Mouse (Mus musculus): Measurements from ENCODE around the gene Ddit4l. TPM values are rescaled to one million over a fixed set of nuclear protein-coding genes. Genes with fewer than 3 reads are reported as not detected.
"Not testable (repeated sequence)": the region's sequence is repeated elsewhere in the genome, so short reads cannot be mapped to it uniquely, and the experiment has no call there.

Gene Ddit4l
- total RNA-seq, 2 experiments from 2014 or later = 226 to 250 TPM

DNA sequence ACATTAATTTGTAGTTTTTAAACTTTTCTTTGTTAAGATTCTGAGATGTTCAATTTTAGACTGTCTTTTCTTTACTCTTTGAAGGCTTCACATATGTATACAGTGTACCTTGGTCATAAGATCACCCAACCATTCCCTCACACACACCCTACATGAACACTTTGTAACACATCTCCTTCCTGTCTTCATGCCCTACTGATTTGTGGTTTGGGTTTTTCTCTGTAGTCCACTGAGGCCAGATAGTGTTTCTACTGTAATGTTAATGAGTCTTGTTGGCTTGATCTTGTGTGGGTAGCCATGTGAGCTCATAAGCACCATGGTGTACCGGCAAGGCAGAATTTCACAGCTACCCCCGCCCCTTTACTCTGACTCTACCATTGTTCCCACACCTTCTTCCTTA, 31.4 kb downstream of the Ddit4l start:
- Histone ChIP-seq H3K27ac (no peak overlapping the region), H3K4me3 (no peak overlapping the region)
- intact Hi-C loops (cut with DNase I) = no loop called here
- no peak for DNase-seq
- no peak for TF ChIP-seq CTCF (IDR thresholded peaks at IDR 0.05)

DNA sequence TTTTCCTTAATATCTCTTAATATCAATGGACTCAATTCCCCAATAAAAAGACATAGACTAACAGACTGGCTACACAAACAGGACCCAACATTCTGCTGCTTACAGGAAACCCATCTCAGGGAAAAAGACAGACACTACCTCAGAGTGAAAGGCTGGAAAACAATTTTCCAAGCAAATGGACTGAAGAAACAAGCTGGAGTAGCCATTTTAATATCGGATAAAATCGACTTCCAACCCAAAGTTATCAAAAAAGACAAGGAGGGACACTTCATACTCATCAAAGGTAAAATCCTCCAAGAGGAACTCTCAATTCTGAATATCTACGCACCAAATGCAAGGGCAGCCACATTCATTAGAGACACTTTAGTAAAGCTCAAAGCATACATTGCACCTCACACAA, 49.8 kb downstream of the Ddit4l start, which contains the start of gene Gm21962:
TSS of gene Gm21962 (plus strand) at position 301 of the 400 bp plus-strand sequence.
- DNase-seq; intact Hi-C loops (cut with DNase I); H3K27ac ChIP-seq; H3K4me3 ChIP-seq: not testable (repeated sequence)

Small RNAs within 50 kb of the gene (microRNA-seq; reads per million reads assigned to microRNA genes)
- gene Gm22468 = not detected

Other genes with a start within 250 kb of the Ddit4l start
- gene Gm21962, start 49.9 kb downstream of the Ddit4l start, total RNA-seq (2021) = not detected
- gene H2afz, start 242.9 kb downstream of the Ddit4l start, total RNA-seq (2021) = 10 to 100 TPM; 64.1 to 76.3 TPM
- 1 to 10 TPM; 7.6 to 9.5 TPM for gene Dnajb14, start 246.1 kb downstream of the Ddit4l start, total RNA-seq (2021)

Measured in gastrocnemius, adult 2 months (tissue).